ENCODE assay signal across 9 mouse cellular contexts in genomic region chr3:97159986-97160385, GRCm38 (mm10). TPM values are rescaled to one million over a fixed set of nuclear protein-coding genes. Genes with fewer than 3 reads are reported as not detected.
DNase-seq lines count a peak whose midpoint lies in the region; ATAC-seq and TF ChIP-seq lines count a peak whose summit lies in the region.
"Had no signal": no experiment of that assay in that cellular context is flagged by ENCODE, and none has a peak within 500 bp of the region (broad histone marks: within the 10 kb centered on the region; RNA-seq: fewer than 3 reads in every experiment).

No protein-coding gene starts in this region.

- H3K27me3 ChIP-seq in lung, embryonic 14.5 days (ENCODE audit: insufficient read depth, low read length) = no peaks in the 10 kb centered on the region
- H3K27me3 ChIP-seq in forebrain, embryonic 11.5 days (ENCODE audit: control insufficient read depth, insufficient read depth, low read length) = no peaks in the 10 kb centered on the region
- no peaks in the 10 kb centered on the region for H3K27me3 ChIP-seq in intestine, embryonic 15.5 days (replicated peaks)
- no peaks in the 10 kb centered on the region for H3K27me3 ChIP-seq in myocyte (ENCODE audit: control insufficient read depth, insufficient read depth, insufficient read length)

- no peaks in the 10 kb centered on the region for H3K9me3 ChIP-seq in lung, embryonic 14.5 days (ENCODE audit: low read depth, low read length)
- no peaks in the 10 kb centered on the region for H3K9me3 ChIP-seq in forebrain, embryonic 11.5 days (ENCODE audit: control insufficient read depth, low read length)
- H3K9me3 ChIP-seq in intestine, embryonic 15.5 days = no peaks in the 10 kb centered on the region

- H3K36me3 ChIP-seq in lung, embryonic 14.5 days (ENCODE audit: insufficient read depth) = no peaks in the 10 kb centered on the region
- H3K36me3 ChIP-seq in forebrain, embryonic 11.5 days (ENCODE audit: control insufficient read depth, insufficient read depth, low read length) = no peaks in the 10 kb centered on the region; the same call in 1 of the 2 replicates
- no peaks in the 10 kb centered on the region for H3K36me3 ChIP-seq in intestine, embryonic 15.5 days
- H3K36me3 ChIP-seq in myocyte (ENCODE audit: control insufficient read depth, insufficient read depth) = no peaks in the 10 kb centered on the region

- no peak overlapping the region for H3K27ac ChIP-seq in lung, embryonic 14.5 days (ENCODE audit: low read depth)
- no peak overlapping the region for H3K27ac ChIP-seq in forebrain, embryonic 11.5 days (ENCODE audit: low read depth, low read length)
- no peak overlapping the region for H3K27ac ChIP-seq in intestine, embryonic 15.5 days

- TF ChIP-seq POLR2A in myocyte (IDR thresholded peaks at IDR 0.05; ENCODE audit: insufficient read length, low read depth) = no peak

- ATAC-seq in lung, embryonic 14.5 days (ENCODE audit: insufficient read depth) = no peak
- ATAC-seq in forebrain, embryonic 11.5 days (replicated peaks; ENCODE audit: low FRiP score) = no peak
- ATAC-seq in intestine, embryonic 15.5 days = no peak
- no peak for ATAC-seq in CD4-positive, CD25-positive, alpha-beta regulatory T cell, adult 4 months

- WGBS in lung, embryonic 14.5 days = 63% methylated on average over 2 of the region's 2 CpGs
- 86% methylated on average over 2 of the region's 2 CpGs for WGBS in forebrain, embryonic 11.5 days
- 67% methylated on average over 2 of the region's 2 CpGs for WGBS in intestine, embryonic 15.5 days

- peak overlapping the region; percentile 88 for H3K4me2 ChIP-seq in lung, embryonic 14.5 days
- peak overlapping the region; percentile 79; the same call in 1 of the 2 replicates for H3K4me2 ChIP-seq in forebrain, embryonic 11.5 days (ENCODE audit: low read depth, low read length, severe bottlenecking)
- H3K4me2 ChIP-seq in intestine, embryonic 15.5 days (replicated peaks) = peak overlapping the region; percentile 79
- peak overlapping the region; percentile 83 for H3K4me2 ChIP-seq in myocyte (ENCODE audit: low read depth)

- no peak for DNase-seq in lung, embryonic 14.5 days
- DNase-seq in lung, postnatal 10 days = no peak
- DNase-seq in forebrain, embryonic 11.5 days (ENCODE audit: low spot score) = no peak
- DNase-seq in urinary bladder, postnatal 10 days (ENCODE audit: low spot score) = no peak
- no peak for DNase-seq in cerebellum, adult 8-10 months
- DNase-seq: right cerebral cortex, postnatal 25 days had no signal

- no peaks in the 10 kb centered on the region for H3K4me1 ChIP-seq in lung, embryonic 14.5 days (ENCODE audit: insufficient read depth)
- no peaks in the 10 kb centered on the region for H3K4me1 ChIP-seq in forebrain, embryonic 11.5 days (replicated peaks; ENCODE audit: control insufficient read depth, insufficient read depth, low read length)
- peaks cover 12% of the 10 kb centered on the region for H3K4me1 ChIP-seq in intestine, embryonic 15.5 days (replicated peaks)

- H3ac ChIP-seq in myocyte (ENCODE audit: control insufficient read depth, insufficient read length) = no peak overlapping the region

- no peak overlapping the region for H3K9ac ChIP-seq in lung, embryonic 14.5 days
- H3K9ac ChIP-seq in forebrain, embryonic 11.5 days (ENCODE audit: low read length) = no peak overlapping the region
- H3K9ac ChIP-seq in intestine, embryonic 15.5 days = no peak overlapping the region

- H3K4me3 ChIP-seq in lung, embryonic 14.5 days (ENCODE audit: low read depth, low read length) = peak overlapping the region; percentile 78
- H3K4me3 ChIP-seq in forebrain, embryonic 11.5 days (ENCODE audit: low read depth, low read length) = peak overlapping the region; percentile 73
- no peak overlapping the region for H3K4me3 ChIP-seq in intestine, embryonic 15.5 days (replicated peaks)
- H3K4me3 ChIP-seq in myocyte = peak overlapping the region; percentile 93

- TF ChIP-seq CTCF in lung, embryonic 14.5 days (IDR thresholded peaks at IDR 0.05; ENCODE audit: low read depth) = no peak

- peaks cover 4% of the 10 kb centered on the region for H3K79me2 ChIP-seq in myocyte (ENCODE audit: control insufficient read depth, insufficient read depth)

TF ChIP-seq in myocyte, 11 proteins besides CTCF, POLR2A, EP300 and RAD21:
- no peak for TF ChIP-seq CEBPB (IDR thresholded peaks at IDR 0.05; ENCODE audit: insufficient read depth, poor library complexity, severe bottlenecking)
- no peak for TF ChIP-seq USF1 (IDR thresholded peaks at IDR 0.05; ENCODE audit: low read depth)
- TF ChIP-seq MAX (IDR thresholded peaks at IDR 0.05; ENCODE audit: low read depth) = no peak
- no peak for TF ChIP-seq POLR2AphosphoS2 (IDR thresholded peaks at IDR 0.05; ENCODE audit: insufficient read length, low read depth)
- TF ChIP-seq TCF3 (IDR thresholded peaks at IDR 0.05; ENCODE audit: insufficient read length, low read depth) = no peak
- TF ChIP-seq MYOD1 (IDR thresholded peaks at IDR 0.05; ENCODE audit: control insufficient read depth in 1 of 3, insufficient read length in 2 of 3, low read depth in 2 of 3) = no peak
- no peak for TF ChIP-seq MYOG (IDR thresholded peaks at IDR 0.05; ENCODE audit: control insufficient read depth in 1 of 3, insufficient read depth in 1 of 3, insufficient read length in 2 of 3, low read depth in 2 of 3)
- TF ChIP-seq SRF (IDR thresholded peaks at IDR 0.05; ENCODE audit: control insufficient read depth, insufficient read length, low read depth) = no peak
- no peak for TF ChIP-seq TCF12 (IDR thresholded peaks at IDR 0.05; ENCODE audit: insufficient read depth, poor library complexity, severe bottlenecking)
TF ChIP-seq in myocyte: peak in this region for 0.

RNA-seq across cellular contexts. Expression of gene Acp6, which starts 1.4 kb away (rescaled TPM):
- polyA plus RNA-seq in lung, embryonic 14.5 days (2014; fragmentation: Nextera tagmentation; extraction: Ambion mirVana) = 37.6 and 44.0 TPM in 2 replicates
- polyA plus RNA-seq in forebrain, embryonic 11.5 days (2014; fragmentation: Nextera tagmentation; extraction: Ambion mirVana) = 29.8 and 36.1 TPM in 2 replicates
- polyA plus RNA-seq in intestine, embryonic 15.5 days (2015; fragmentation: Nextera tagmentation; extraction: Ambion mirVana) = 49.7 and 50.1 TPM in 2 replicates
- polyA plus RNA-seq in myocyte (2012; fragmentation: generic; extraction: Trizol) = 45.2 TPM
- polyA plus RNA-seq in CD4-positive, CD25-positive, alpha-beta regulatory T cell, adult 4 months (2017; shearing (Covaris generic)) = 10 to 100 TPM; 43.0 to 64.3 TPM
